Mouse (Mus musculus) small intestine, adult 2 months (tissue): ENCODE data around the gene Iglon5. TPM values are rescaled to one million over a fixed set of nuclear protein-coding genes. Genes with fewer than 3 reads are reported as not detected.
A peak's percentile ranks its signal among the peaks of the same experiment; 100 is the strongest.

Experiments
- H3K27ac ChIP-seq: fragments of 200-500 bp; 2 replicates; pipeline ENCODE4 v1.5.1; 2012; ENCODE audit warnings: low read depth, low read length, control low read depth, inconsistent platforms; ENCODE audit not compliant: insufficient read depth
- H3K27me3 ChIP-seq: fragments of 200-500 bp; 2 replicates; pipeline ENCODE4 v1.6.1; 2012; ENCODE audit warnings: mild to moderate bottlenecking, moderate library complexity, low read length, inconsistent platforms; ENCODE audit not compliant: control insufficient read depth, insufficient read depth
- H3K36me3 ChIP-seq: fragments of 200-500 bp; 2 replicates; pipeline ENCODE4 v1.6.1; 2012; ENCODE audit warnings: mild to moderate bottlenecking, low read length, control low read depth, inconsistent platforms; ENCODE audit not compliant: control insufficient read depth, insufficient read depth
- H3K4me1 ChIP-seq: fragments of 200-500 bp; 2 replicates; pipeline ENCODE4 v1.6.1; 2012; ENCODE audit warnings: low read length, inconsistent platforms, mixed read lengths; ENCODE audit not compliant: control insufficient read depth, insufficient read depth, insufficient read length
- H3K4me3 ChIP-seq: fragments of 200-500 bp; 2 replicates; pipeline ENCODE4 v1.5.1; 2012; ENCODE audit warnings: low read depth, mild to moderate bottlenecking, control low read depth, inconsistent platforms, low read length, moderate library complexity
- CTCF ChIP-seq: fragments of 200-500 bp; IDR thresholded peaks from 2 replicates; pipeline ENCODE4 v1.5.1; 2012; ENCODE audit warnings: low read depth, mild to moderate bottlenecking, control low read depth, inconsistent platforms, low read length, moderate library complexity, mixed read lengths; ENCODE audit not compliant: insufficient replicate concordance, insufficient read length; ENCODE audit errors: extremely low read depth
- POLR2A ChIP-seq: fragments of 200-500 bp; IDR thresholded peaks from 2 replicates; pipeline ENCODE4 v1.6.1; 2012; ENCODE audit warnings: low read depth, mild to moderate bottlenecking, control low read depth, inconsistent platforms, low read length, moderate library complexity
- WGBS: fragments of 180-500 bp; shearing (Covaris S2); methylation state at CpG from one replicate; pipeline ENCODE4 v1.1.7; 2018; 5-methylcytosine and 5-hydroxymethylcytosine counted together
- polyA plus RNA-seq: library from polyadenylated mRNA; depleted of rRNA; stranded (reverse); fragments of >200 nt; gene quantifications from 2 replicates; pipeline ENCODE4 v1.2.3, GENCODE M21; 2012; rRNA removed

Gene Iglon5
- polyA plus RNA-seq, 1 experiment, result 1.5 TPM

- no peaks in the 10 kb centered on the region for H3K4me1 ChIP-seq
- no peak within 1 kb of the TSS for H3K4me3 ChIP-seq
- TF ChIP-seq CTCF (no peak), POLR2A (no peak)
- no peaks in the 10 kb centered on the region for H3K36me3 ChIP-seq
- no peak within 1 kb of the TSS for H3K27ac ChIP-seq
- no peaks in the 10 kb centered on the region for H3K27me3 ChIP-seq
- WGBS, result 79% methylated on average over 8 of the region's 8 CpGs
These were observed 62.5 kb downstream of the Iglon5 start, which contains the start of gene Lim2 for GRCm38 (mm10) chr7:43427406-43427805. Gene Lim2 (plus strand): TSS chr7:43427670.

- 48% methylated on average over 3 of the region's 3 CpGs for WGBS
- Histone ChIP-seq H3K27me3 (no peaks in the 10 kb centered on the region), H3K4me3 (no peak overlapping the region), H3K27ac (no peak overlapping the region), H3K36me3 (no peaks in the 10 kb centered on the region), H3K4me1 (no peaks in the 10 kb centered on the region)
- TF ChIP-seq CTCF (no peak), POLR2A (no peak)
These were observed 65.8 kb downstream of the Iglon5 start for GRCm38 (mm10) chr7:43423991-43424625.

GRCm38 (mm10) chr7:43422995-43423617 lies 66.8 kb downstream of the Iglon5 start:
- Histone ChIP-seq H3K4me3 (no peak overlapping the region), H3K27me3 (no peaks in the 10 kb centered on the region), H3K27ac (no peak overlapping the region), H3K4me1 (no peaks in the 10 kb centered on the region), H3K36me3 (no peaks in the 10 kb centered on the region)
- 17% methylated on average over 11 of the region's 11 CpGs for WGBS
- TF ChIP-seq CTCF (peak; percentile 99; the same call in 1 of the 2 replicates), POLR2A (no peak)

Other genes starting within 250 kb of the Iglon5 start
- 0.58 and 0.86 TPM in 2 replicates for gene Zfp715, start 176.8 kb downstream of the Iglon5 start, polyA plus RNA-seq
- gene Siglecf, start 138.7 kb downstream of the Iglon5 start, polyA plus RNA-seq, result 5.6 and 5.9 TPM in 2 replicates
- gene Siglecg, start 81.9 kb downstream of the Iglon5 start, polyA plus RNA-seq, result 7.8 and 11.8 TPM in 2 replicates
- not detected in 2 replicates for gene Lim2, start 62.4 kb downstream of the Iglon5 start, polyA plus RNA-seq
- gene Nkg7, start 53.0 kb downstream of the Iglon5 start, polyA plus RNA-seq, result 28.1 and 31.3 TPM in 2 replicates
- gene Cldnd2, start 49.3 kb downstream of the Iglon5 start, polyA plus RNA-seq, result not detected in 2 replicates
- gene Etfb, start 46.0 kb downstream of the Iglon5 start, polyA plus RNA-seq, result 45.1 and 66.8 TPM in 2 replicates
- 0.29 TPM in 1 of 2 replicates, not detected in the other for gene Gm45233, start 45.9 kb downstream of the Iglon5 start, polyA plus RNA-seq
- gene Vsig10l, start 26.9 kb downstream of the Iglon5 start, polyA plus RNA-seq, result 1.0 and 4.3 TPM in 2 replicates
- not detected in 2 replicates for gene 4931406B18Rik, start 15.9 kb upstream of the Iglon5 start, polyA plus RNA-seq
- gene Cd33, start 54.4 kb upstream of the Iglon5 start, polyA plus RNA-seq, result 3.0 and 4.7 TPM in 2 replicates
- 0.28 and 0.36 TPM in 2 replicates for gene Zfp658, start 72.2 kb upstream of the Iglon5 start, polyA plus RNA-seq
- 0.63 and 0.91 TPM in 2 replicates for gene Zfp719, start 89.5 kb upstream of the Iglon5 start, polyA plus RNA-seq
- gene Zfp819, start 117.1 kb upstream of the Iglon5 start, polyA plus RNA-seq, result 0.05 TPM in 1 of 2 replicates, not detected in the other
- gene Ceacam18, start 144.6 kb upstream of the Iglon5 start, polyA plus RNA-seq, result 42.7 and 57.8 TPM in 2 replicates
- 2.2 and 3.0 TPM in 2 replicates for gene Siglece, start 170.1 kb upstream of the Iglon5 start, polyA plus RNA-seq
- 7.6 and 9.7 TPM in 2 replicates for gene Ctu1, start 181.9 kb upstream of the Iglon5 start, polyA plus RNA-seq
- gene Klk14, start 200.3 kb upstream of the Iglon5 start, polyA plus RNA-seq, result 0.09 TPM in 1 of 2 replicates, not detected in the other
- gene Klk13, start 222.5 kb upstream of the Iglon5 start, polyA plus RNA-seq, result 0.09 TPM in 1 of 2 replicates, not detected in the other